ENCODE assay signal across 14 mouse cellular contexts in genomic region chr3:84071641-84072040, GRCm38 (mm10). TPM values are rescaled to one million over a fixed set of nuclear protein-coding genes. Genes with fewer than 3 reads are reported as not detected.
DNase-seq lines count a peak whose midpoint lies in the region; ATAC-seq and TF ChIP-seq lines count a peak whose summit lies in the region.
"Had no signal": no experiment of that assay in that cellular context is flagged by ENCODE, and none has a peak within 500 bp of the region (broad histone marks: within the 10 kb centered on the region; RNA-seq: fewer than 3 reads in every experiment).

No protein-coding gene starts in this region.

- H3K36me3 ChIP-seq in midbrain, postnatal 0 days (ENCODE audit: insufficient read depth, low read length), result no peaks in the 10 kb centered on the region
- H3K36me3 ChIP-seq in midbrain, embryonic 10.5 days, result no peaks in the 10 kb centered on the region
- H3K36me3 ChIP-seq in ES-Bruce4 (ENCODE audit: control insufficient read depth, insufficient read depth, low read length, poor library complexity, severe bottlenecking), result no peaks in the 10 kb centered on the region
- H3K36me3 ChIP-seq: hindbrain, embryonic 13.5 days; limb, embryonic 13.5 days; lung, embryonic 15.5 days had no signal

- H3K27ac ChIP-seq in midbrain, postnatal 0 days (ENCODE audit: low read depth, low read length), result no peak overlapping the region
- H3K27ac ChIP-seq in midbrain, embryonic 10.5 days (replicated peaks), result no peak overlapping the region
- peak overlapping the region; percentile 17; the same call in 1 of the 2 replicates for H3K27ac ChIP-seq in ES-Bruce4 (ENCODE audit: insufficient read depth, low read length)
- H3K27ac ChIP-seq: hindbrain, embryonic 13.5 days; left cerebral cortex, adult 2 months; limb, embryonic 13.5 days; lung, embryonic 15.5 days had no signal

- H3K4me3 ChIP-seq in midbrain, postnatal 0 days (ENCODE audit: low read depth, low read length), result no peak overlapping the region
- H3K4me3 ChIP-seq in midbrain, embryonic 10.5 days, result no peak overlapping the region
- H3K4me3 ChIP-seq in ES-Bruce4 (ENCODE audit: low read depth, low read length), result no peak overlapping the region
- H3K4me3 ChIP-seq: hindbrain, embryonic 13.5 days; left cerebral cortex, adult 2 months; limb, embryonic 13.5 days; lung, embryonic 15.5 days had no signal

- H3K9me3 ChIP-seq in midbrain, postnatal 0 days (ENCODE audit: low read length), result no peaks in the 10 kb centered on the region
- no peaks in the 10 kb centered on the region for H3K9me3 ChIP-seq in midbrain, embryonic 10.5 days (replicated peaks)
- no peaks in the 10 kb centered on the region for H3K9me3 ChIP-seq in ES-Bruce4 (replicated peaks; ENCODE audit: control insufficient read depth, insufficient read depth, low read length, poor library complexity, severe bottlenecking)
- H3K9me3 ChIP-seq: hindbrain, embryonic 13.5 days; limb, embryonic 13.5 days; lung, embryonic 15.5 days had no signal

- H3K4me1 ChIP-seq in midbrain, postnatal 0 days (ENCODE audit: insufficient read depth, low read length), result no peaks in the 10 kb centered on the region
- H3K4me1 ChIP-seq in midbrain, embryonic 10.5 days, result no peaks in the 10 kb centered on the region; the same call in 1 of the 2 replicates
- H3K4me1 ChIP-seq in ES-Bruce4 (ENCODE audit: control insufficient read depth, insufficient read depth, low read length), result no peaks in the 10 kb centered on the region
- H3K4me1 ChIP-seq: hindbrain, embryonic 13.5 days; lung, embryonic 15.5 days had no signal

- H3K27me3 ChIP-seq in midbrain, postnatal 0 days (ENCODE audit: insufficient read depth, low read length), result no peaks in the 10 kb centered on the region
- no peaks in the 10 kb centered on the region for H3K27me3 ChIP-seq in midbrain, embryonic 10.5 days (ENCODE audit: low read depth, poor library complexity, severe bottlenecking)
- H3K27me3 ChIP-seq in ES-Bruce4 (ENCODE audit: control insufficient read depth, insufficient read depth, low read length, poor library complexity, severe bottlenecking), result no peaks in the 10 kb centered on the region
- H3K27me3 ChIP-seq: hindbrain, embryonic 13.5 days; limb, embryonic 13.5 days; lung, embryonic 15.5 days had no signal

- ATAC-seq in midbrain, postnatal 0 days (ENCODE audit: low FRiP score), result no peak

- WGBS in midbrain, postnatal 0 days, result 24% methylated on average over 2 of the region's 2 CpGs
- 13% methylated on average over 2 of the region's 2 CpGs for WGBS in midbrain, embryonic 10.5 days

- peak; percentile 18; the same call in 1 of the 2 replicates for TF ChIP-seq CTCF in midbrain, postnatal 0 days (IDR thresholded peaks at IDR 0.05)
- peak; percentile 41 for TF ChIP-seq CTCF in ES-Bruce4 (IDR thresholded peaks at IDR 0.05; ENCODE audit: low read depth, low read length)

- H3K4me2 ChIP-seq in midbrain, postnatal 0 days (ENCODE audit: low read depth, low read length, poor library complexity, severe bottlenecking), result no peak overlapping the region
- H3K4me2 ChIP-seq: hindbrain, embryonic 13.5 days; limb, embryonic 13.5 days; lung, embryonic 15.5 days had no signal

- no peak for DNase-seq in midbrain, postnatal 0 days (ENCODE audit: low spot score)
- DNase-seq in midbrain, embryonic 10.5 days (ENCODE audit: low spot score), result no peak
- DNase-seq in T-cell, adult 2 months (ENCODE audit: low spot score), result peak; percentile 7
- DNase-seq in natural killer cell, adult 2 months (ENCODE audit: low spot score in 2 of 2), result peak; percentile 5 to 61
- DNase-seq in layer of hippocampus, postnatal 36 days, result no peak
- no peak for DNase-seq in Muller cell, postnatal 12 days (ENCODE audit: inconsistent ontology term)
- DNase-seq: cerebellum, adult 8-10 months; kidney, adult 2 months; kidney, postnatal 4 days had no signal

- TF ChIP-seq POLR2A in ES-Bruce4 (IDR thresholded peaks at IDR 0.05; ENCODE audit: insufficient read depth, low read length), result no peak

- H3K9ac ChIP-seq in midbrain, postnatal 0 days (replicated peaks; ENCODE audit: low read length, poor library complexity, severe bottlenecking), result no peak overlapping the region
- H3K9ac ChIP-seq in ES-Bruce4 (ENCODE audit: low read depth, poor library complexity, severe bottlenecking), result no peak overlapping the region
- H3K9ac ChIP-seq: hindbrain, embryonic 13.5 days; limb, embryonic 13.5 days; lung, embryonic 15.5 days had no signal

- TF ChIP-seq EP300 in ES-Bruce4 (IDR thresholded peaks at IDR 0.05; ENCODE audit: insufficient read depth, low read depth, low read length), result peak; percentile 54; the same call in 1 of the 2 replicates

RNA-seq across cellular contexts. Expression of gene Tmem131l, which starts 31.7 kb away (rescaled TPM):
- 37.3 and 37.7 TPM in 2 replicates for total RNA-seq in midbrain, postnatal 0 days (2014; rRNA removed)
- polyA plus RNA-seq in midbrain, postnatal 0 days (2015; fragmentation: Nextera tagmentation; extraction: Ambion mirVana), result 16.1 and 22.5 TPM in 2 replicates
- polyA plus RNA-seq in midbrain, embryonic 10.5 days (2016; fragmentation: Nextera tagmentation; extraction: Ambion mirVana), result 59.4 and 68.0 TPM in 2 replicates
- polyA plus RNA-seq in ES-Bruce4 (2011; ENCODE audit: insufficient read depth, insufficient read length, low read depth, missing spikeins), result 42.8 and 51.5 TPM in 2 replicates
- total RNA-seq in layer of hippocampus, postnatal 36 days (2021), result 10 to 100 TPM; 30.8 to 37.4 TPM

Comparison
In these comparisons a context has a peak if more than half of its experiments do, and no peak if none do; other contexts are left out.
1. DNase-seq: peak in T-cell, adult 2 months (single experiment) and natural killer cell, adult 2 months (2 of 2); none in midbrain, postnatal 0 days (single experiment), midbrain, embryonic 10.5 days (single experiment), layer of hippocampus, postnatal 36 days (0 of 2) and Muller cell, postnatal 12 days (single experiment).